Mouse (Mus musculus): ENCODE measurements around the gene Tmcc2.

GRCm38 (mm10) chr1:132380550-132381100, 10.5 kb downstream of the Tmcc2 start:
- TF ChIP-seq POLR2A (IDR thresholded peaks at IDR 0.05; ENCODE audit: insufficient read length, low read depth) (no peak), MAX (IDR thresholded peaks at IDR 0.05; ENCODE audit: low read depth) (no peak), TCF12 (IDR thresholded peaks at IDR 0.05; ENCODE audit: insufficient read depth, poor library complexity, severe bottlenecking) (no peak)
